Mouse (Mus musculus) cerebellum, adult 2 months (tissue): ENCODE results near the gene Rho. TPM values are rescaled to one million over a fixed set of nuclear protein-coding genes. Genes with fewer than 3 reads are reported as not detected.
A peak's percentile ranks its signal among the peaks of the same experiment; 100 is the strongest.

Experiments used
- DNase-seq, 2 experiments: peaks; one replicate each; pipeline ENCODE4 v3.0.0; 2021
- H3K27ac ChIP-seq: fragments of 200-500 bp; 2 replicates; pipeline ENCODE4 v1.5.1; 2012; ENCODE audit warnings: low read length, control low read depth, inconsistent platforms; ENCODE audit not compliant: insufficient read depth
- H3K27me3 ChIP-seq: fragments of 200-500 bp; 2 replicates; pipeline ENCODE4 v1.6.1; 2012; ENCODE audit warnings: inconsistent platforms, mild to moderate bottlenecking, low read length, moderate library complexity; ENCODE audit not compliant: control insufficient read depth, insufficient read depth
- H3K4me1 ChIP-seq: fragments of 200-500 bp; 2 replicates; pipeline ENCODE4 v1.6.1; 2011; ENCODE audit warnings: low read length; ENCODE audit not compliant: control insufficient read depth, insufficient read depth
- H3K4me3 ChIP-seq: fragments of 200-500 bp; replicated peaks from 2 replicates; pipeline ENCODE3; 2011; ENCODE audit warnings: mild to moderate bottlenecking, low read depth, low read length, control low read depth; ENCODE audit not compliant: insufficient read depth
- CTCF ChIP-seq: fragments of 200-500 bp; IDR thresholded peaks from 2 replicates; pipeline ENCODE4 v1.5.1; 2011; ENCODE audit warnings: low read depth, mild to moderate bottlenecking, control low read depth, low read length, moderate library complexity, borderline replicate concordance; ENCODE audit not compliant: insufficient read depth
- POLR2A ChIP-seq: fragments of 200-500 bp; IDR thresholded peaks from 2 replicates; pipeline ENCODE4 v1.6.1; 2011; ENCODE audit warnings: low read length, control low read depth, borderline replicate concordance; ENCODE audit not compliant: insufficient read depth
- WGBS: fragments of 180-500 bp; shearing (Covaris S2); methylation state at CpG from one replicate; pipeline ENCODE4 v1.1.7; 2018; 5-methylcytosine and 5-hydroxymethylcytosine counted together
- polyA plus RNA-seq: library from polyadenylated mRNA; depleted of rRNA; stranded (reverse); fragments of >200 nt; gene quantifications from 2 replicates; pipeline ENCODE4 v1.2.3, GENCODE M21; 2012; rRNA removed

Gene Rho
- polyA plus RNA-seq, 1 experiment: 0.79 TPM

DNA sequence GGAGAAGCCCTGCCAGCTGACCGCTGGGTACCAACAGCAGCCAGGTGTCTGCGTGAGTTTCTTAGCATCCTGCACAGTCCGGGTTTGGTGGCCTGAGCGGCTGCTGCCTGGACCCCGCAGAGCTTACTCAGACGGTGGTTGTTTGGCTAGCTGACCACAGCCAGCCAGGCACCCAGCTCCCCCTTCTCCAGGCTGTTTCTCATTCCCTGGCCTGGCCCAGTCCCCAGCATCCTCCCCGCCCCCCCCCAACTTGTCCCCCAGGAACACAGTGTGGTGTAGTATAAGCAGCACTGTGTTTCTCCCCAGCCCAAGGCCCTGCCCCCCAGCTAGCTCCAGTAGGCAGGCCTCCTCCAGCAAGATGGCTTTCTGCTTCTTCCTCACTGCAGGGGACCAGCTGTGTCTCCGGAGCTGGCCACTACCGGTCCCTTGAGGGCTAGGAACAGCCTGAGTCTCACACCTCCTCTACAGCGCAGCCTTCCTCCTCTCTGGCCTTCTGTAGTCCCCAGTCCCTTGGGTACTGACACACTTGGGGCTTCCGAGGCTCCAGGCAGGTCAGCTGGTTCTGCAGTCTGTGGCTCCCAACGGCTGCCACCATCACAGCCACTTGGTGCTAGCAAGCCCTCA is 55.0 kb downstream of the Rho start:
- 40% methylated on average over 12 of the region's 12 CpGs for WGBS
- Histone ChIP-seq H3K4me3 (no peak overlapping the region), H3K4me1 (peaks cover 11% of the 10 kb centered on the region), H3K27me3 (no peaks in the 10 kb centered on the region), H3K27ac (no peak overlapping the region)
- no peak for DNase-seq
- TF ChIP-seq POLR2A (no peak), CTCF (no peak)

GRCm38 (mm10) chr6:115987096-115987747 is 55.7 kb downstream of the Rho start:
- no peaks in the 10 kb centered on the region for H3K27me3 ChIP-seq
- TF ChIP-seq CTCF (no peak), POLR2A (no peak)
- WGBS: 41% methylated on average over 9 of the region's 9 CpGs
- H3K27ac ChIP-seq: no peak overlapping the region
- H3K4me3 ChIP-seq: no peak overlapping the region
- DNase-seq: peak; percentile 41 to 47
- peaks cover 11% of the 10 kb centered on the region for H3K4me1 ChIP-seq

DNA sequence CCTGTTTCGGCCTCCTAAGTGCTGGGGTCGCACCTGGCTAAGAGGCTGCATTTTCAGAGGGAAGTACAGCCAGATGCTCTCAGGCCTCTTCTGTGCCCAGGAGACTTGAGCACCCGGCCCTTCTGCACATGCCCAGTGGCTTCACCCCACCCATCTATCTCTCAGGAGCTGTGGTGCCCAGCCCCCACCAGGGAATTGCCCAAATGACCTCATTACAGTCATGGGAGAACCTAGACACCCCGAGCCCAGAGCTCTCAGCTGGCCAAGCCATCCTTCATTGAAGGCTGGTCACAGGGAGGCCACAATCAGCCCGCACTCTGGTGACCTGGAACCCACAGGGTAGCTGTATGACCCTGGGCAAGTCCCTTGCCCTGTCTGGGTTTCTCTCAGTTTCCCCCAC is 57.5 kb downstream of the Rho start:
- no peak overlapping the region for H3K4me3 ChIP-seq
- TF ChIP-seq POLR2A (no peak), CTCF (no peak)
- peaks cover 14% of the 10 kb centered on the region for H3K4me1 ChIP-seq
- H3K27ac ChIP-seq: no peak overlapping the region
- no peak for DNase-seq
- no peaks in the 10 kb centered on the region for H3K27me3 ChIP-seq
- WGBS: 86% methylated on average over 5 of the region's 5 CpGs

DNA sequence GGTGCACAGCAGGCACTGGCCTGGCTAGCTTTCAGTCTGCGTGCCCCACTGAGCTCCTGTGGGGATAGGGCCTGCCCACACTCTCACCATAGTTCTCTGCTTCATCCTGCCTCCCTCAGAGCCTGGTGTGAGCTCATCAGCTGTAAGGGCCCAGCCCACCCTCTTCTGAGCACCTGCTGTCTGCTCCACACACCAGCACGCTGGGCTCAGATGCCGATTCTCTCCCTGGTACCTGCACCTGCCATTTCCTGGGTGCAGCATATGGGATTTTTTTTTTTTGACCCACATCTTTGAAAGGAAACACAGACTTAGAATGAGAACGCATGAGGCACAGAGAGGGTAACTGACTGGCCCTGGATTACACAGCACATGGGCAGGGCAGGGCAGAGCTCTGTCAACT is 58.1 kb downstream of the Rho start:
- H3K27me3 ChIP-seq: no peaks in the 10 kb centered on the region
- DNase-seq: no peak
- TF ChIP-seq POLR2A (no peak), CTCF (no peak)
- WGBS: 63% methylated on average over 4 of the region's 4 CpGs
- peaks cover 14% of the 10 kb centered on the region for H3K4me1 ChIP-seq
- no peak overlapping the region for H3K27ac ChIP-seq
- H3K4me3 ChIP-seq: no peak overlapping the region

Other genes with a start within 250 kb of the Rho start
- gene Tmem40, start 169.3 kb upstream of the Rho start, polyA plus RNA-seq: 2.7 and 3.5 TPM in 2 replicates
- gene Cand2, start 157.2 kb upstream of the Rho start, polyA plus RNA-seq: 5.1 and 6.7 TPM in 2 replicates
- 680 and 720 TPM in 2 replicates for gene Rpl32, start 123.0 kb upstream of the Rho start, polyA plus RNA-seq
- 5.1 and 5.8 TPM in 2 replicates for gene Efcab12, start 93.3 kb upstream of the Rho start, polyA plus RNA-seq
- gene Mbd4, start 78.4 kb upstream of the Rho start, polyA plus RNA-seq: 9.5 and 10.9 TPM in 2 replicates
- gene Ift122, start 78.3 kb upstream of the Rho start, polyA plus RNA-seq: 22.3 TPM in 2 replicates
- gene H1foo, start 13.2 kb downstream of the Rho start, polyA plus RNA-seq: not detected in 2 replicates
- 24.2 and 29.4 TPM in 2 replicates for gene Plxnd1, start 63.3 kb downstream of the Rho start, polyA plus RNA-seq